Mouse (Mus musculus) c-Kit-positive CD71-positive TER-119-positive erythroid progenitor cells, embryonic 14.5 days (primary cell): ENCODE data around the gene Ulk4.

Experiments used
- DNase-seq: peaks from one replicate; pipeline ENCODE4 v3.0.0-alpha.2; 2013; ENCODE audit warnings: low spot score

Gene Ulk4

DNA sequence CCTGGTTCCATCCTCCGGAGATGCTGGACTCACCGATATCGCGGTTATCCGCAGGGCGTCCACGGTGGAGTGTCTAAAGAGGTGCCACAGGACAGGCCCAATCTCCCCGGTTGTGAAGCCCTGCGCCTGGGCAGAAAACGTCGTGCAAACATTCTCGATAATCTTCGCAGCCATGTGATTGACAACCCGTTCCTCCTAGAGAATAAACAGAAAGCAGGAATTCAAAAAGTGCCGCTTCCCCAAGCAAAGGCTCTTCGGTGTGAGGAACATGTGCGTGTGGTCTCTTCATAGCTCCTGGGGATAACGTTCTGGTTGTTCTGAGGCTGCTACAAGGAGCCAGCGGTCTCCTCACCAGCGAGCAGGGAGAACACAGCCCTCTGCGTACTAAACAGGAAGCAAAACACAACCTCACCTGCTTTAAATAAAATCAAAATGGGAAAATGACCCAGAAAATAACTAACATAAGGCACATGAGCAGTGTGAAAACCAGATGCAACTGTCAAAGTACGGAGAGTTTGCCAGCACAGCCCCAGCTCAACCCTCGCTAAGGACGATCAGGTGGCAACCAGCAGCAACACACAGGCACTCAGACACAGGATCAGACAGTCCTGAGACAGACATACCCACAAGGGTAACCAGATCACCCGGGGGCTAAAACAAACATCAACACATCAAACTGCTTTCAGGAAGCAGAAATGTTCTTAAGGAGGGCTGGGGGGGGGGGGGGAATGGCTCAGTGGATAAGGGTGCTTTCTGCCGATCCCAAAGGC lies 84.2 kb downstream of the Ulk4 start:
- DNase-seq, result no peak

DNA sequence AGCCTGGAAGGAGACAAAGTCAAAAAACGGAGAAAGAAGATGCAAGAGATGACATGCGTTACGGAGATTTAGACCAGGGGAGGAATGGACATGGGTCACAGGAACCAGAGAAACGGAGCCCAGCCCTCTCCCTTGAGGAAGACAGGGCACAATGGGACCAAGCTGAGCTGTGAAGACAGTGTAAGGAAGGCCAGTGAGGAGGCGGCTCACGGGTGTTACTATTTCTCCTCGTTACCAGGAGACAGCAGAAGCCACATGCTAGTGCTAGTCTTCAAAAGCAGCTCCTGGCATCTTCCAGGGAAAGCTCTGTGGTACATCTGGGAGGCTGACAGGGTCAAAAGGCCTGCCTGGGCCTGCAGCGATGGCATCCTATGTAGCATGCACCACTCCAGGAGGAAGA lies 89.2 kb downstream of the Ulk4 start:
- no peak for DNase-seq

DNA sequence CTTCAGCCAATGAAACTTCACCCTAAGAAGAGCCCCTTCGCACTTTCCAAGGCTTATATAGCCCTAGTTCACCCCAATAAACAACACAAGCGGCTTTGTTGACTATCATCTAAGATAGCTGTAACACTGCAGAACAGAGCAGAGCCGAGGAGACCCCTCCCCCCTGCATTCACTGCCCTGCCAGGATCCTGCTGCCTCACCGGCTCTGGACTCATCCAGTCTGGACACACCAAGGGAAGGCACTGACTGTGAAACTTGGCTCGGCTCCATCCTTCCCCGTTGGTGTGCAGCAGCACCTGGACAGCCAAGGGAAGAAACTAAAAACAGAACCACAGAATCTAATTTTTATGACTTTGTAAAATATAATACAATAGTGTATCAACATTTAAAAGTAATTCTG lies 91.2 kb downstream of the Ulk4 start:
- DNase-seq, result no peak

DNA sequence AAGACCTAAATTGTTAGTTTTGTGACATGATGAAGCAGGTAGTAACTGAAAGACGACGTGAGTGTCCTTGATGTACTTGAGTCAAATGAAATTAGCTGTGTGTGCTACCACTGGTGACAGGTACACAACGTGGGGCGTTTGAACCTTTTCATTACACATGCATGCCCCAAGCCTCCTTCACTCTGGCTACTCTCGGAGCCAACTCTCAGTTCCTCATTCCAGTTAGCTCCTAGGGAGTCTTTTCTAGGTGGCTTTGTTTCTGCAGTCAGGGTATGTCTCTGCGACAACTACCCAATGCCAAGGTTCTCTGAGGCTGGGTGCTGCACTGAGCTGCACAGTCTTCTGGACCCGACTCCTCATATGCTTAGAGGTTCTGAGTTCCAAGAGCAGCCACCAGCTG lies 100.6 kb downstream of the Ulk4 start:
- no peak for DNase-seq

DNA sequence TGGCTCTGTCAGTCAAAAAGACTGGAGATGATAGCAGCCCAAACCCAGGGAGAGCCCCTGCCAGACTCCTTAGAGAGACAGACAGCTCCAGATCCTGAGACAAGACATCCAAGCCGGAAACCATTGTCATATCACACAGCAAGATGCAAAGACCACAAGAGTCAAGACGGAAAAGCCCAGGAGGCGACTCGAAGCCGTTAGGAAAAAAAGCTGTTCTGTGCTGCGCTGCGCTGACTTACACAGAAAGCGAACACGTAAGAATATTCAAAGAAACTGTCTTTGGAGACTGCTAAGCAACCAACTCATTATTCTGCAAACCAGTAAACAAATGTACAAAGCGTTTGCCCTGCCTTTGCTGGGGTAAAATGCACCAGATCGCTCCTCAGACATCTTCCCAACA lies 101.8 kb downstream of the Ulk4 start:
- no peak for DNase-seq

DNA sequence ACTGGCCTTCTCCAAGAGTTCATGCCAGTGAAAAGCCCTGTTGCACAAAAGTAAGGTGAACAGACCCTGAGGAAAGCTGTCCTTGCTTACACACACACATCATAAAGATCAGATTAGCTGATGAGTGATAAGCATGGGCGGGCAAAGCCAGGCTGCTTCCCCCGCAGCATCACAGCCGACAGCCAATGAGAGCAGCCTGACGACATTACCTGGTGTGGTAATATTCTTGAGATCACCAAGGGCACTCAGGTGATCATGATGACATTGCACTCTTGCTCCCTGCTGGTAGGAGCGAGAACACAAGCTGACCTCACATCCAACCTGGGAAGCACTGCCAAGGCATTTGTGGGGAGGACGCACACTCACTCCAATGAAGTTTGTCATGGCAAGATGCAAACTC lies 104.9 kb downstream of the Ulk4 start:
- DNase-seq, result no peak

DNA sequence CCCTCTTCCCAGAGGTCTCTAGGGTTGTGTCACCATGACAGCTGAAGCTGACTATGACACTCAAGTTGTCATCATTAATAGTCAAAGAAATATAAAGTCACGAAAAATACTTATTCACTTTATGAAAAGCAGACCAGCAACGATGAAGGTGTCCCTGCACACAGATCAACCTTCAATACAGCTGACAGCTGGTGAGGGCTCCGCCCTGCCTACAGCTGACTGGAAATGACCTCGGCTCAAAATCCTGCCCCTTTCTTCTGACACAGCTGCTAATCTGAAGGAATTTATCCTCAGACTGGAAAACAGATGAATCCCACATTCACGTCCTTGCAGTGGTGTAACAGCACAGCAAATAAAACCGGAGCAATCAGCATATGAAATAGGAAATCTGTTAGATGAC lies 105.4 kb downstream of the Ulk4 start:
- no peak for DNase-seq

DNA sequence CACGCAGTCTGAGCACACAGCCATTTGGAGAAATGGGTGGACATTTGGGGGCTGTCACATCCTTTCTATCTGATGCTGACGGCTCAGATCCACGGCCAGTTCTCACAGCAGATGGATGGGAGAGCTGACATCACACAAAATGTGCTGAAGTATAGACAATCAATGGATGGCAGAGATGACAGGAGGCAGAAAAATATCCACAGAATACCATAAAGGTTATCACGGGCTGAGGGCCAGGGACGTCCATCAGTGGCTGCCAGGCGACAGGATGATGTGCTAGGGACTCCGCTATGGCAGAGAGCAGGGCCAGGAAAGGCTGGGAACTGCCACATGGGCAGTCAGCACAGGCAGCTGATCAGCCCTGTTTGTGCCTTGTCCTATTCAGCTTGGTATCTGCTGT lies 112.4 kb downstream of the Ulk4 start:
- no peak for DNase-seq

DNA sequence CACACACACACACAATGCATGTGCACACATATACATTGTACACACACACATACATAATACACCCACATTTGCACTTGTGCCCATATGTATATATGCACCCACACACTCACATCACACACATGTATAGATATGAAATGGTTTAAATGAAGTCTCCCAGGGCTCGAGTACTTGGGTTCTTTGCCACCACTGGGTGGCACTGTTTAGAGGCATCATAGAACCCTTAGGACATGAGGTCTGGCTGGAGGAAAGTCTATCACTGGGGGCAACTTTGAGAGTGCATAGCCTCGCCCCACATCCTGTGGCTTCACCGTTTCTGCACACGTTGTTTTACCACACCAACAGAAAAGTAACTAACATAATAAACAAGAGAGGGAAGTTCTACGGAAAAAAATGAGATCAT lies 114.2 kb downstream of the Ulk4 start:
- DNase-seq, result peak; percentile 12

DNA sequence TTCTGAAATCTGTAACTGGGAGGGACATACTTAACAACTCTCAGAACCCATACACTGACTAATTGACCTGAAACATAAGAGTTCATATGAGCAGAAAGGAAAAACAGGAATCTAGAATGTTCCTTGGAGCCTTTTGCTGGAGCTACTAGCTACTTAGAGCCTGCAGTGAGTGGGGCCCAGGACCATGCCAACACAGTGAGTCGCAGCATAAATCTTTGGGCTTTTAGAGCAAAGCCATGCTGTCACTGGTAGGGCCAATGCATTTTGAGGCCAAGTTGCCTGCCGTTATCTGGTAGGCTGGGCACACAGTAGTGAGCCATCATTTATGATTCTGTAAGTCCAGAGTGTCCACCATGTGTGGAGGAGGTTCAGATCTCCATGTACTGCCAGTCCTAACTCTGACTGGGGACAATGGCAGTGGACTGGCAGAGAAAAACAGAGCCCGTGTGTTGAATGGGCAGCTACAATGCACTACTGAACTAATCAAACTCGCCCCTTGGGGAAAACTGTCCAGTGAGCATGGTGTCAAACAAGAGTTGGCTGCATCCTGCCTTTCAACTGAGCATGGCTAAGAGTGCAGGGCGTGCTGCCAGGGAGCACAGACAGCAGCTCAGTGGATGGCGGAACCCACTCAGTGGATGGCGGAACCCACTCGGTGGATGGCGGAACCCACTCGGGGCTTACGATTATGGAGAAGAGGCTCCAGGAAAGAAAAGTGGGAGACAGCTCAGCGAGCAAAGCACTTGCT lies 115.0 kb downstream of the Ulk4 start:
- no peak for DNase-seq

DNA sequence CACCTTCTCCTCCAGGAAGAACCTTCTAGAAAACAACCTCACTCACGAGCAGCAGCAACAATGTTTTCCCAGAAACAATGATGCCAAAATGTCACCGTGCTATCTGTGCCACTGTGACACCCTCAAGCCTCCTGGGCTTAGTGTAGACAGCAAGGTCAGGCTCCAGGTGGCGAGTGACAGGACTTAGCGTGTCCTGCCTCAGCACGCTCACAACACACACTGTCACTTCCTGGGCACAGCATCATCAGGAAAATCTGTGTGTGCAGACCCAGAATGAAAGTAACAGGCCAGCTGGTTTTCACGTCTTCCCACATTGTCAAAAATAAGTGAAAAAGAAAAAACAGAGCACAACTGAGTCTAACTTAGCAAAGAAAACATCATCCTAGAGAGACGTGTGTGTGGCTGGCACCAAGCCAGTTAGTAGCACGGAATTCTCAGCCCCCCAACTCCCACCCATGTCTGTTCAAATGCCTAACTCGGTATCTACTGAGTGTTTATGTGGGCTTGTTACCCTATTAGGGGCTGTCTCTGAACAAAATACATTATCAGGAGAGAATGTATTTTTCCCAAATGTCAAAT lies 120.7 kb downstream of the Ulk4 start:
- no peak for DNase-seq

DNA sequence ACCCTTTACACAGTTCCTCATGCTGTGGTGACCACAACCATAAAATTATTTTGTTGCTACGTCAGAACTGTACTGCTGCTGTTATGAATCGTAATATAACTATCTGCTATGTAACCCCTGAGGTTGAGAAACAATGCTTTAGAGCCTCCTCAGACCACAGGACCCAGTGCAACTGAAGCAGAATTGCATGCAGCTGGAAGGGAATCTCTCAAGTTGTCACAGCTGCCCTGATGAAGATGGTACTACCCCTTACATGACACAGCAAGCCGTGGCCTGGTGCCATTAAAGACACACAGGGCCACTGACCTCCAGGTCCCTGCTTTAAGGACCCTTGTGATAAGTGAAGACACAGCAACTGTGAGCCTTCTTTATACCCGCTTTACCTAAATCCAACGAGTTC lies 123.7 kb downstream of the Ulk4 start:
- DNase-seq, result no peak

DNA sequence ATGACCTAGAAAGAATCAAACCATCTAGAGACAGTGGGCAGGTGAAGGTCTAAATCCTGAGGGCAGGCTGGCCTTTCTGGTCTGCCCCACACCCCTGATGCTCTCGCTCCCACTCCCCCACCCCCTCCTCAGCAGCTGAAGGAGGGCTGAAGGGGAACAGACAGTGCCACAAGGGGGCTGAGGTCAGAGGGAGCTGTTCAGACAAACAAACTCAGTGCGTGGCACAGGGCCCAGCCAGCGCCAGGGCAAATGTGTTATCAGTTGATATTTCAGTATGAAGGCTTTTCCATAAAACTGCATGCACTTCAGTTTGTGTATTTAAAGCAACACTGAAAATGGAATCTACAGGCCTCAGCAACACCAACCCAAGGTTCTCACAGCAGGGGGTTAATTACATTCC lies 128.4 kb downstream of the Ulk4 start:
- no peak for DNase-seq

DNA sequence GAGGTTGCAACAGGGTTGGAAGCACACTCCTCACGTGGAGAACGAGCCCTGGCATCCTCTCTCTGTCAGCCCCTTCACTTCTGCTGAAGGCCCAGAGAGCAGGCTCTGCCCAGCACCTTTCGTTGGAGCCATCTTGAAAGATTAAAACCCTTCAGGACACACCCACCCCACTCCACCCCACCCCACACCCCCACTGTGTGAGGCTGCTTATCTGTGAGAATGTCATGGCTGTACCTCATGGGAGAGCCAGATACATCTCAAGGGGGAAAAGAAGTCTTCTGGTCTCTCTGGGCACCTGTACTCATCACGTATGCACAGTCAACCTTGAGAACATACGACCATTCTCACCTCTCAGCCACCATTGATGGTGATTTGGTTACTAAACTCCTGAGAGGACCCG lies 133.8 kb downstream of the Ulk4 start:
- peak; percentile 23 for DNase-seq

DNA sequence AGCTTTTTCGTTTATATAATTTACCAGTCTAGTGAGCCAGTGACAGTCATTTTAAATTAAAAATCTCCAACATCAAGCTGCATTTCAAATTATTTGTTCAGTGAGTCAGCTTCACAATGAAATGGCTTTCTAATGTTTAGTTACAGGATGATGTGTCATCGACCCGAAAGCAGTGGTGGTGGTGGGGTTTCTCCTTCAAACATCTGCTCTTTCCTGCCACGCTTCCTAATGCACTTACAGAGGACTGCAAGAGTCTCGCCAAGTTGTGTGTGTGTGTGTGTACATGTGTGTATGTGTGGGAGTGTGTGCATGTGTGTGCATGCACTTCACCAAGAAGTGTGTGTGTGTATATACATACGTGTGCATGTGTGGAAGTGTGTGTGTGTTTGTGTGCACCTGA lies 144.4 kb downstream of the Ulk4 start:
- no peak for DNase-seq

DNA sequence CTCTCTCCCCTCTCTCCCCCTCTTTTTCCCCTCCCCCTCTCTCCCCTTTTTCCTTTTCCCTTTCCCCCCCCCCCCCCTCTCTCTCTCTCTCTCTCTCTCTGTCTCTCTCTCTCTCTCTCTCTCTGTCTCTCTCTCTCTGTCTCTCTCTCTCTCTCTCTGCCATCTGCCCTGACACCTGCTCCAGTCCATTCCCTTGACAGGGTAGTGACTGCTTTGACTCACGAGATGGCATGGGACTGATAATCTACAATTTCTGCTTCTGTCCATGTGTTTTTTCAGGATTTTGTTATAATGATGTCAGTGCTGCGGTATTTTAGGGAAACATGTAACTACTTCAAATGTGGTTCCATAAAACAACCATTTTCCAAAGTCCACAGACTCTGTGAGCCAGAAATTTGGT lies 147.5 kb downstream of the Ulk4 start:
- DNase-seq, result no peak

DNA sequence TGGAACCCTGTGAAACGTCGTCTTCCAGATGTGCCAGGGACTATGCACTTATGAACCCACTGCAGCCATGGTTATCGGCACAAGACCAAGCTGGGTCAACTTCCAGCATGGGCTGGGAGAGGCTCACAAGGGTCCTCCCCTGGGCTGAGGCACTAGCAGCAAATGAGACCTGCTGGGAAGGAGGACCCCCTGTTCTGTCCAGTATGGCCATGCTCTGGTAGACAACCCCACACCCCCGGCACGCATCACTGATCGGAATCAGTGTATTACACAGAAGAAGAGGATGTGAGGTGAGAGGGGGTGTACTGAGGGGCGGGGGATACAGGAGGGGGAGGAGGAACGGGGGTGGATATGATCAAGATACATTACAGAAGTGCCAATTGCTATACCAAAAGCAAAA lies 148.1 kb downstream of the Ulk4 start:
- DNase-seq, result no peak

DNA sequence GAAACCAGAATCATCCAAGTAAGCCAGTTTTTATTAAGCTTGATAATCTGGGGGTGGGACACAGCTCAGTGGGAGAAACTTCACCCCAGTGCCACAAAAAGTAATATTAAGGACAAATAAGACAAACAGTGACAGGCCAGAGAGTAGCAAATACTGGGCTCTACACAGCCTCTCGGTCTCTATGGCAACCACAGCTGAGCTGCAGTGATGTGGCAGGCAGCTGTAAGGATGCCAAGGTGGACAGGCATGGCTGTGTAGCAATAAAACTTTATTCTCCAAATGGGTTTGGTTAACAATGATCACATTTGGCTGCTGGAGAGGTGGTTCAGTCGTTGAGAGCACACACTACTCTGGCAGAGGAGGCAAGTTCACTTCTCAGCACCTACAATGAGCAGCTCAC lies 150.0 kb downstream of the Ulk4 start:
- DNase-seq, result no peak

DNA sequence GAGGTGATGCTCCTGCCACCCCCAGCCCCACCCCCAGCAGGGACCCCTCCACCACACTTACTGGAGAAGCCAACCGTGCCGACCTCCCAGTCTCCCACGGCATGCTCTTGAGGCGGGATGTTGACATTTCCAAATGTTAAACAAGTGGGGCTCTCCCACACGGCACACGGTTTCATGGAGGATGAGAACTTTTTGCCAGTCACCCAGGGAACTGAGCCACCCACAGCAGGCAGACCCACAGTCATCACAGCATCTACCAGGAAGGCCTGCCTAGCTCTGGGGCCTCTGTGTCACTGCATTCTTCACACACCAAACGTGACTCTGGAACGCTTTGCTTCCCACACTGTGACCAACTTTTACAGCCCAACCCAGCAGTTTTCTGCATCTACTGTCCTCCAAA lies 152.3 kb downstream of the Ulk4 start:
- no peak for DNase-seq

DNA sequence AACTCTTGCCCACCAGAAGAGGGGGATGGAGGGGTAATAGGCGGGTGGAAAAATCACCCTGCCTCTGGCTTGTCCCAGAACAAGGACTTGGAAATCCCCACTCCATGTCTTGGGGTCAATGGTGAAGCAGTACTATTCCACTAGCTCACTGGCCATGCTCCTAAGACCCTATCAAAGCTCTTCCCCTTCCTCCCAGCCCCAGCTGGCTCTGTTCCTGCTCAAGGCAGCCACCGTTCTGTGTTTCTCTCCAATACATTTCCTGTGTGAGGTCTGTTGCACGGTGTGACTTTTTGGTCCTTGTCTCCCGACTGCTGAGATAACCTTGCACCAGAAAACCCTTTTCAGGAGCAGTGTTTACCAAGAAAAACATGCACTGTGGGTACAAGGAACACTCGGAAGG lies 155.0 kb downstream of the Ulk4 start:
- DNase-seq, result no peak

DNA sequence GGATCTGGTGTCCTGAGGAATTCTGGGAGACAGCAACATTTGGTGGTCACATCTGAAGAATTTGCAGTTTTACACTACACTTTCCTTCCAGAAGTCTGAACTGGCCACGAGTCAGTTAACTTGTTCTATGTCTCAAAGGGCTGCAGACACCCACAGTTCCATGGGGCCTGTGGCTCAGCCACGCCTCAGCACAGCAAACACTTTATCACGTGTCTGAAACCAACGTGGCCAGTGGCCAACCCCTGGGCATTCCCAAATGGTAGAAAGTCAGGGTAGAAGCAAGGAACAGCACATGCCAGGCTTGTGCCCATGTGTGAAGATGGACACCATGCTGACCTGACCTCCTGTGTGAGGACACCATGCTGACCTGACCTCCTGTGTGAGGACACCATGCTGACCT lies 159.1 kb downstream of the Ulk4 start:
- no peak for DNase-seq

DNA sequence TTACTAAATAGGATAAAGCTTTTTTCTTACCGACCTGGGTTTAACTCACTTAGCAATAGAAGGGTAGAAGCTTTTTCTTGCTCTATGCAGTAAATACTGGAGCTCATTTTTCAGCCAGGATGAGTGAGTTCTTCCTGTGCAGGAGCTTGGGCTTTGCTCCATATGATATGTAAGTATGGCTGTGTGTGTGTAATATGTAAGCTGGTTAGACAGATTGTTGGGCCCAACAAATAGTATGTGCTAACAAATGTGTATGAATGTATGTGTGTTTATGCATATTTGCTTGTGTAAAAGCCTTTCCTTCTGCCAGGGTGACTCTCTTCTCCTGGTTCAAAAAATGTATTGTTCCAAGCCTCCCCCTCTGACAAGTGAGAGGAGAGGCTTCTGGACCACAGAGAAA lies 164.9 kb downstream of the Ulk4 start:
- no peak for DNase-seq

DNA sequence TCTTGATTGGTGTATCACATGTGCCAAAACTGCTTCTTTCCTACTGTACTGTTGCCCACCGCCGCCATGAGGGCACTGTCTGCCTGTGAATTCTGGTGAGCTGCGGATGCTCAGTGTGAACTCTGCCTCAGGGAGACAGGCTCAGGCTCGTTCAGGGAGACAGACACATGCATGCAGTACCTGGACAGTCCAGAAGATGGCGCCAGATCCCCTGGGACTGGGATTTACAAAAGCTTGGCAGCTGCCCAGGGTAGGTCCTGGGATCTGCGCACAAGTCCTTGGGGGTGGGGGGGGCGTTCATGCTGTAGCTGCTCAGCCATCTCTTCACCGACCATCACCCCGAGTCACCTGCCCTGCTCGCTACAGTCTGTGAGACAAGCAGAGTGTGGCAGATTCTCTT lies 168.9 kb downstream of the Ulk4 start:
- peak; percentile 35 for DNase-seq

DNA sequence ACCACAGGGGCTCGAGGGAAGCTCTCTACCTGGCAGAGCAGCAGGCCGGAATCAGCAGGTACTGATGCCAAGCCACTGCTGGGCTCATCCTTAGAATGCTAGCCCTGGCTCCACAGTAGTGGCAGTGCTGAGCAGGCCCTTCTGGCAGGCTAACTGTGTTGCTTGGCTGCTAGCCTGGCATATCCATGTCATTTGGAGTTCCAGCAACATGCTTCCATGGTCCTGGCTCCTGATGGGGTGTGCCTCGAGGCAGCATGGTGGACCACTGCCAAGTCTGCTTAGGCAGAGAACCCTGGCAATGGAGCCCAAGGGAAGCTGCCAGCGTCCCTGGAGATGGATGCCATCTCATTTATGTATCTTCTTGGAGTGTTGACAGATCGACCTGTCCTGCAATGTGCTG lies 169.4 kb downstream of the Ulk4 start:
- DNase-seq, result no peak
